Mouse (Mus musculus) kidney, adult 18-20 months (tissue): ENCODE results near the gene Cdk5r2.
A peak's percentile ranks its signal among the peaks of the same experiment; 100 is the strongest.

Experiments used
- DNase-seq: peaks from one replicate; pipeline ENCODE4 v3.0.0; 2021

The Cdk5r2 gene

GRCm38 (mm10) chr1:74893134-74893855, 38.6 kb downstream of the Cdk5r2 start, which contains the start of gene Cryba2:
Gene Cryba2 (minus strand): TSS chr1:74893143.
- DNase-seq = peak; percentile 65

GRCm38 (mm10) chr1:74894966-74895365, 40.2 kb downstream of the Cdk5r2 start:
- peak; percentile 67 for DNase-seq

DNA sequence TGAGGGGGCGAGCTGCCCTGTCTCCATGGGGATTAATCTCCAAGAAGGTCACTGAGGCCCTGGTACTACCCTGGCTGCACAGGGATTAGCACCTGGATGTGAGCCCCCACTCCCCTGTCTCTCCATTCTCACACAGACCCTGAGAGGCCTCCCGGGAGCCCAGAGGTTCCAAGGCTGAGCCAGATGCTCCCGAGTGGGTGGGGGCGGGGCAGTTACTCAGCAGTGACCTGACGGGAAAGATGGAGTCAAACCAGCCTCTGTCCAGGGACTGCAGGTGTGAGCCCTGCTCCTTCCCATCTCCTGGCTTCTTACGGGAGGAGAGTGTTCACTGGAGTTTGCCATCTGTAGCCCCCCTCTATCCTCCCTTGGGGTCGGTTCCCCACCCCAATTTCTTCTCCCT, 43.2 kb downstream of the Cdk5r2 start:
- no peak for DNase-seq

GRCm38 (mm10) chr1:74898656-74899431, 44.1 kb downstream of the Cdk5r2 start:
- no peak for DNase-seq

GRCm38 (mm10) chr1:74900341-74901285, 45.9 kb downstream of the Cdk5r2 start:
- peak; percentile 68 for DNase-seq

DNA sequence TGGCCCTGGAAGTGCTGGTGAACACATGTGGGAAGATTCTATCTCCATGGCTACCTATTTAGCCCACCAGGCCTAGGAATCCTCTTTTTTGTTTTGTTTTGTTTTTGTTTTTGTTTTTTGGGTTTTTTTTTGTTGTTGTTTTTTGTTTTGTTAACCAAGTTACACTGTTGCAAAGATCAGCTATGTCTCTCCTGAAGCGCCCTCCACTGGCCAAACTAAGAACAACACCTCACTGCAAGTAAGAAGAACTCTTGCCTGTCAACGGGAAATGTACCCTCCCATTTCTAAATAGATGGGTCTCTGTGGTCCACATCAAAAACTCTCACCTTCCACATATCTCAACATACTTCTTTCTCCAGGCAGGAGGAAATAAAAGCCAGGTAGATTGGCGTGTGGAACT, 47.0 kb downstream of the Cdk5r2 start:
- peak; percentile 71 for DNase-seq

- no peak for DNase-seq
Measured at GRCm38 (mm10) chr1:74902191-74902590, 47.5 kb downstream of the Cdk5r2 start.
